Mouse (Mus musculus) adrenal gland (tissue): ENCODE results near the gene Gm10715.
"Not testable (repeated sequence)": the region's sequence is repeated elsewhere in the genome, so short reads cannot be mapped to it uniquely, and the experiment has no call there.

ENCODE experiments used
- intact Hi-C: fragments of 180-260 bp; cut with DNase I; formaldehyde crosslinking; loops from one replicate; pipeline ENCODE4 v1.15.1; 2025
- microRNA-seq, 2 experiments: library from miRNA; unstranded; fragments of <30 nt; microRNA quantifications; one replicate each; pipeline ENCODE4; 2019

The Gm10715 gene

DNA sequence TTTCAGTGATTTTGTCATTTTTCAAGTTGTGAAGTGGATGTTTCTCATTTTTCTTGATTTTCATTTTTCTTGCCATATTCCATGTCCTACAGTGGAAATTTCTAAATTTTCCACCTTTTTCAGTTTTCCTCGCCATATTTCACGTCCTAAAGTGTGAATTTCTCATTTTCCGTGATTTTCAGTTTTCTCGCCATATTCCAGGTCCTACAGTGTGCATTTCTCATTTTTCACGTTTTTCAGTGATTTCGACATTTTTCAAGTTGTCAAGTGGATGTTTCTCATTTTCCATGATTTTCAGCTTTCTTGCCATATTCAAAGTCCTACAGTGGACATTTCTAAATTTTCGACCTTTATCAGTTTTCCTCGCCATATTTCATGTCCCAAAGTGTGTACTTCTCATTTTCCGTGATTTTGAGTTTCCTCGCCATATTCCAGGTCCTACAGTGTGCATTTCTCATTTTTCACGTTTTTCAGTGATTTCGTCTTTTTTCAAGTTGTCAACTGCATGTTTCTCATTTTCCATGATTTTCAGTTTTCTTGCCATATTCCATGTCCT is 11.7 kb upstream of the Gm10715 start, which contains the start of gene Gm10717:
Gene Gm10717 (plus strand): TSS at position 506 of the 556 bp plus-strand sequence.
- intact Hi-C loops: not testable (repeated sequence)

DNA sequence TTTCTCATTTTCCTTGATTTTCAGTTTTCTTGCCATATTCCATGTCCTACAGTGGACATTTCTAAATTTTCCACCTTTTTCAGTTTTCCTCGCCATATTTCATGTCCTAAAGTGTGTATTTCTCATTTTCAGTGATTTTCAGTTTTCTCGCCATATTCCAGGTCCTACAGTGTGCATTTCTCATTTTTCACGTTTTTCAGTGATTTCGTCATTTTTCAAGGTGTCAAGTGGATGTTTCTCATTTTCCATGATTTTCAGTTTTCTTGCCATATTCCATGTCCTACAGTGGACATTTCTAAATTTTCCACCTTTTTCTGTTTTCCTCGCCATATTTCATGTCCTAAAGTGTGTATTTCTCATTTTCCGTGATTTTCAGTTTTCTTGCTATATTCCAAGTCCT is 11.0 kb upstream of the Gm10715 start:
- intact Hi-C loops: not testable (repeated sequence)

- intact Hi-C loops: not testable (repeated sequence)
Measured at GRCm38 (mm10) chr9:3026136-3026535, 10.5 kb upstream of the Gm10715 start.

- intact Hi-C loops: not testable (repeated sequence)
Measured at GRCm38 (mm10) chr9:3026741-3027140, 9.9 kb upstream of the Gm10715 start.

DNA sequence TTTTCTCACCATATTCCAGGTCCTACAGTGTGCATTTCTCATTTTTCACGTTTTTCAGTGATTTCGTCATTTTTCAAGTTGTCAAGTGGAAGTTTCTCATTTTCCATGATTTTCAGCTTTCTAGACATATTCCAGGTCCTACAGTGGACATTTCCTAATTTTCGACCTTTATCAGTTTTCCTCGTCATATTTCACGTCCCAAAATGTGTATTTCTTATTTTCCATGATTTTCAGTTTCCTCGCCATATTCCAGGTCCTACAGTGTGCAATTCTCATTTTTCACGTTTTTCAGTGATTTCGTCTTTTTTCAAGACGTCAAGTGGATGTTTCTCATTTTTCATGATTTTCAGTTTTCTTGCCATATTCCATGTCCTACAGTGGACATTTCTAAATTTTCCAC is 9.5 kb upstream of the Gm10715 start:
- intact Hi-C loops: not testable (repeated sequence)

GRCm38 (mm10) chr9:3029276-3030000 is 7.2 kb upstream of the Gm10715 start:
- intact Hi-C loops: not testable (repeated sequence)

DNA sequence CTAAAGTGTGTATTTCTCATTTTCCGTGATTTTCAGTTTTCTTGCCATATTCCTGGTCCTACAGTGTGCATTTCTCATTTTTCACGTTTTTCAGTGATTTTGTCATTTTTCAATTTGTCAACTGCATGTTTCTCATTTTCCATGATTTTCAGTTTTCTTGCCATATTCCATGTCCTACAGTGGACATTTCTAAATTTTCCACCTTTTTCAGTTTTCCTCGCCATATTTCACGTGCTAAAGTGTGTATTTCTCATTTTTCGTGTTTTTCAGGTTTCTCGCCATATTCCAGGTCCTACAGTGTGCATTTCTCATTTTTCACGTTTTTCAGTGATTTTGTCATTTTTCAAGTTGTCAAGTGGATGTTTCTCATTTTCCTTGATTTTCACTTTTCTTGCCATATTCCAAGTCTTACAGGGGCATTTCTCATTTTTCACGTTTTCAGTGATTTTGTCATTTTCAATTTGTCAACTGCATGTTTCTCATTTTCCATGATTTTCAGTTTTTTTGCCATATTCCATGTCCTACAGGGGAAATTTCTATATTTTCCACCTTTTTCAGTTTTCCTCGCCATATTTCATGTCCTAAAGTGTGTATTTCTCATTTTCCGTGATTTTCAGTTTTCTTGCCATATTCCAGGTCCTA is 5.9 kb upstream of the Gm10715 start:
- intact Hi-C loops: not testable (repeated sequence)

GRCm38 (mm10) chr9:3034299-3034698 is 2.4 kb upstream of the Gm10715 start, which contains the start of gene Gm17535:
Gm17535 (plus strand) TSS chr9:3034599.
- intact Hi-C loops: not testable (repeated sequence)

- intact Hi-C loops: not testable (repeated sequence)
Measured at GRCm38 (mm10) chr9:3038161-3038560, 1.5 kb downstream of the Gm10715 start.

Small RNAs within 50 kb of the gene (microRNA-seq; reads per million reads assigned to microRNA genes)
- gene Mir101c: 0 to 0.12 reads per million in 2 experiments
